Mouse (Mus musculus): ENCODE data around the gene Phyh.
A peak's percentile ranks its signal among the peaks of the same experiment; 100 is the strongest.
"Not testable (repeated sequence)": the region's sequence is repeated elsewhere in the genome, so short reads cannot be mapped to it uniquely, and the experiment has no call there.

Phyh gene

DNA sequence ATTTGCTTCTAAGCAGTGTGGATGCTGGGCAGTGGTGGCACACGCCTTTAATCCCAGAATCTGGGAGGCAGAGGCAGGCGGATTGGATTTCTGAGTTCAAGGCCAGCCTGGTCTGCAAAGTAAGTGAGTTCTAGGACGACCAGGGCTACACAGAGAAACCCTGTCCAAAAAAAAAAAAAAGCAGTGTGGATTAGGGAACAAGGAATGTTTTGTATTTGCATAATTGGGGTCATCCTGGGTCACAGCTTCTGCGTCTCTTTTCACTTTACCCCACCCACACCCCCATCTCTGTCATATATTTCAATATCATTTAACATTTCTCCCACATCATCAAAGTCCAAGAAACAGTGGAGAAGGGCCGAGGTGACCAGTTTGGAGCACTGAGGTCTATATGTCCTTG, 2.2 kb downstream of the Phyh start:
- no peak for DNase-seq

DNA sequence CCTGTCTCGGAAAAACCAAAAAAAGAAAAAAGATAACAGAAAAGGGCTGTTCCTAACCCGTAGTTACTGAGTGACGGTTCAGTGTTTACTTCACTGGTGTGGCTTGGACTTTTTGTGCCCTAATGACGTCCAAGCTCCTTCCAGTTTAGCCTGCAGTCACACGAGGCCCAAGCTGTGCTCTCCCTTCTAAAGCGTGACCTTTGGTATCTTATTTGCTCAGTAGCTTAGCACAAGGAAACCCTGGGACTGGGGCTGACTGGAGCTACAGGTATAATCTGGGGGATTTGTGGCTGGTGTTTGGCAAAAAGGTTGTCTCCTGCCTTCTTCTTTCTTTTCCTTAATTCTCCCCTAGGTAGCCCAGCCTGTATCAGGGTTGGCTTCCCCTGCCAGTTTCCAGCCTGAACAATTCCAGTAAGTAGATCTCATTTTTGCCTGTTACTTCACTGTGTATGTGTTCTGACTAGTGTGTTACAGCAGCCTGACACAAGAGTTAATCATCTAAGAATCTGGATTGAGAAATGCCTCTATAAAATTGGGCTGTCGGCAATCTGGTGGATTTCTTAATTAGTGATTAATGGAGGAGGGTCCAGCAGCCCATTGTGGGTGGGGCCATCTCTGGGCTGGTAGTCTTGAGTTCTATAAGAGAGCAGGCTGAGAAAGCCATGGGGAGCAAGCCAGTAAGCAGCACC, 3.8 kb downstream of the Phyh start:
- no peak for DNase-seq

- no peak for DNase-seq
Observed at GRCm38 (mm10) chr2:4927391-4927790, 8.6 kb downstream of the Phyh start.

DNA sequence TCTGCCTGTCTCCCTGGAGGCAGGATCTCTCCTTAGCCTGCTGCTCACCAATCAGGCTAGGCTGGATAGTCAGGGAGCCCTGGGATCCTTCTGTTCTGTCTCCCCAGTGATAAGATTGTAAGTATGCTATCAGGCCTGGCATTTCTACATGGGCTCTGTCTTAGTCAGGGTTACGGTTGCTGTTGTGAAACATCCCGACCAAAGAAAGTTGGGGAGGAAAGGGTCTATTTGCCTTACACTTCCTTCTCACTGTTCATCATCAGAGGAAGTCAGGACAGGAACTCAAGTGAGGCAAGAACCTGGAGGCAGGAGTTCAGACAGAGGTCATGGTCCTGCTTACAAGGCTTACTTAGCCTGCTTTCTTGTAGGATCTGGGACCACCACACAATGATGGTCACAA, 10.4 kb downstream of the Phyh start:
- DNase-seq = no peak

GRCm38 (mm10) chr2:4934516-4934915, 15.7 kb downstream of the Phyh start:
- no peak for DNase-seq

GRCm38 (mm10) chr2:4937931-4938330, 19.1 kb downstream of the Phyh start:
- DNase-seq = no peak

GRCm38 (mm10) chr2:4940861-4941260, 22.0 kb downstream of the Phyh start:
- DNase-seq = no peak

DNA sequence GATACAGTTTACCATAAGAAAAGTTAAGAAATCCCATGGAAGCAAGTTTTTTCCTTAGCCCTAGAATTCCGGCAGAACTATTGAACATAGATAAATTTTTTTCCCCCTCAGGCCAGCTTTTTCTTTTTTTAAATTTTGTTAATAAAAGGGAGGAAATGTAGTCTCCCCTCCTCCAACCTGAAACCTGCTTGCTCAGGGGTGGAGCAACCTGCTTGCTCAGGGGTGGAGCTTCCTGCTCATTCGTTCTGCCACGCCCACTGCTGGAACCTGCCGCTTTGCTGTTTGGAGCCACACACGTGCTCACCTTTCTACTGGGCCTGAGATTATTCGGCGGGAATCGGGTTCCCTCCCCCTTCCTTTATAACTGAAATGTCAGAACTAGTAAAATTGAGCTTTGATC, 30.9 kb downstream of the Phyh start:
- not testable (repeated sequence) for DNase-seq

GRCm38 (mm10) chr2:4950986-4951385, 32.2 kb downstream of the Phyh start:
- no peak for DNase-seq

DNA sequence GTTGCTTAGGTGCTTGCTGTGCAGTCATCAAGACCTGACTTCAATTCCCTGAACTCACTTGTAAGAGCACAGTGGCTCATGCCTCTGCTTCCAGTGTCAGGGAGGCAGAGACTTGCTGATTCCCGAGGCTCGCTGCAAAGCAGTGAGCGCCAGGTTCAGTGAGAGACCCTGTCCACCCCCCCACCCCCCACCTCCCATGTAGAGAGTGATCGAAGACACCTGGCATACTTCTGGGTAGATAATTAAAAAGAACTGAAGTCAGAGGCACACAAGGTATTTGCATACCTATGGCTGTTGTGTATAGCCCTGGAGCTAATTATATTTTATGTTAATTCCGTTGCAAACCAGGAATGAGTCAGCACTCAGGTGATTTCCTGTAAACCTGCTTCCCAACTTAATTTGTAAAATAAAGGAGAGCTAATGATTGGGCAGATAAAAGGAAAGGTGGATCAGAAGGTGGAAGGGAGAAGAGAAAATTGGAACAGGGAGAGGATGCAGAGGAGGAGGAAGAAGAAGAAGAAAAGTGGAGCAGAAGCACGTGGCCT, 35.5 kb downstream of the Phyh start:
- no peak for DNase-seq

DNA sequence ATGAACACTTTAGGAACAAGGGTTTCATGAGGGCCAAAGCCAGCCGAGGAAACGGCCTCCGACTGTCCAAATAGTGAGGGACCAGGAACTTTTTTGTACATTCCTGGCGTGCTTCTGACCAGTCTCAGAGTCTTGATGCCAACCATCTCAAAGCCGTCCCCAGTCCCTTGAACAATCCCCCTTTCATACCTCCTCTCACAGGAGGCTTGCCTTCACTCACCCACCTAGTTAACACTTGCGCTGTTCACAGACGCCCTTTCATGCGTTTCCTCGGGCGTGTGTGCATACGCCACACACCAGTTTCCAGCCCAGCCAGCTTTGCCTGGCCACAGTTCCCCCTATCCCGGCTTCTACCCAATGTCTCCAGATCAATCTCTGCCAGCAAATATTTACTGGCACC, 39.2 kb downstream of the Phyh start:
- DNase-seq = no peak

DNA sequence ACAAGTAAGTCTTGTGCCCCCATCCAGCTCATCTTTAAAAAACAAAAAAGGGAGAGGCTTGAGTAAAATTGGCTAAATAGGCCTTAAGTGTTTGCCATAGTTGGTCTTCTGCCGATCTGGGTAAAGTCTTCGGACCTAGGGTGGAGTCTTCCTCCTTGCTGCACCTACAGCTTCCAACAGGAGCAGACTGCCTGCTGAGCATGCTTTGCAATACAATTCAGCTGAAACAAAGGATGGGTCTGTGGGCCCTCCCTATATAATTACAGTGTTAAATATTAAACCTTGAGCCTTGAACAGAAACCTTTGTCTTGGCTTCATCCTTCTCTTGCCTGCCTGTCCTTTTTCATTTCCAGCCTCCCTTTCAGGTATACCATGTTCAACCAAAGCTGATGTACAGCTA, 49.0 kb downstream of the Phyh start:
- DNase-seq = no peak

DNA sequence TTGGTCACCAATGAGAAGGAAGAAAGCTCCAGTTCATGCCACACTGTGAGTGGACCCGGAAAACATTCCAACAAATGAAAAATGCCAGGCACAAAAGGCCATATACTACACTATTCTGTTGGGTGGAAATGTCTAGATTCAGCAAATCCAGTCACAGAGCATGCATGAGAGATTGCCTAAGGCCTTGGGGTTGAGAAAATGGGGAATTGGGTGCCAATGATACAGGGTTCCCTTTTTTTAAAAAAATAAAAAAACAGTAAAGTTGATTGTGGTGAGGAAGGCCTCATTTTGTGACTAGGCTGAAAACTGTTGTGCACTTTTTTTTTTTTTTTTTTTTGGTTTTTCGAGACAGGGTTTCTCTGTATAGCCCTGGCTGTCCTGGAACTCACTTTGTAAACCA, 50.3 kb downstream of the Phyh start:
- no peak for DNase-seq

GRCm38 (mm10) chr2:4975807-4976206, 57.0 kb downstream of the Phyh start, which contains the start of gene Ucma:
Gene Ucma (plus strand): TSS chr2:4976122.
- no peak for DNase-seq

DNA sequence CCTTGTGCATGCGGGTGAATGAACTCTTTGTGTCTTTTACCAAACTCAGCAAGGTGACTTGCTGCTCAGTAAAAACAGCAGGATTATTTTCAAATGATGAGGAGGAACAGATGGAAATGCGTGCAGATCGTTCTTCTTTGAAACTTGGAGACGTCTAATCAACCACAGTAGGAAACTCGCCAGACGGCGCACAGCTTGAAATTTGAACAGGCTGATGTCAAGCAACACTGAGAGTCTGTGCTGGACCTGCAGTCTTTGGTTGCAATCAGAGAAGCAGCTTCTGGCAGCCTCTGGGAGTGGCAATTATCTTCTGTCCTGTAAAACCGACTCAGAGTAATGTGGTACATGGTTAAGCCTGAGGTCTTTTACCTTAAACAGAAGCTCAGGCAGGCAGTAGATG, 59.3 kb downstream of the Phyh start:
- peak; percentile 8 for DNase-seq

DNA sequence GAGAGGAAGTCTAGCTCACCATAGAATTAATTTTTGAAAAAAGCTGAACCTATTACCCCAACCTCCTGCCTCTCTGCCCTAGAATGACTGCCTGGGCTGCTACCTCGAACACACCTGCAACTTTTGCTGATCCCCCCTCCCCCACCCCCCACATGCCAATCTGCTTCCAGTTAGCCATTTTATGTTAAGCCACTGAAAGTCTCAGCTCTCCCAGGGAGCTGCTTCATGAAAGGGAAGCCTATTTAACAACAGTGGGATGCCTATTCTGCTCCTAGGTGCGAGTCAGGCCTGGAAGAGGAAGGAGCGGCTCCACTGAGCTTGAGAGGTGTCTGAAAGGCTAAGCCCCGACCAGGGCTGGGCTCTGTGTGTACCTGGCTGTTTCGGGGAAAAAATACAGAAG, 65.2 kb downstream of the Phyh start:
- DNase-seq = no peak

DNA sequence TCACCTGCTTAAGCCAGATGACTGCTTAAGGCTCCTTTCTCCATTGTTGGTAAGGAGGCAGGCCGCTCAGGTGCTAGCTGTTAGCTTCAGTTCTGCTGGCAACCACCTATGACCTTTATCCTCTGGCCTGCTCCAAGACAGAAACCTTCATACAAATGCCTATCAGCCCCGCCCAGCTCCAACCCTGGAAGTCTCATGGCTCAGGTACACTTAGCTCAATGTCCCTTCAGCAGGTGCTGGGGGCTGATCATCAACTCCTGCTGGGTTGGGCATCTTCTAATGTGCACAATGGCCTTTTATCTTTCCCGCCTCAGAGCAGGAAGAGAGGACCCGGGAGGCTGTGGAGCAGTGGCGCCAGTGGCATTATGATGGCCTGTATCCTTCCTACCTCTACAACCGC, 66.2 kb downstream of the Phyh start:
- DNase-seq = no peak

- DNase-seq = no peak
Observed at GRCm38 (mm10) chr2:4986798-4987197, 68.0 kb downstream of the Phyh start.

GRCm38 (mm10) chr2:4987388-4988180, 68.8 kb downstream of the Phyh start:
- DNase-seq = no peak

Data from cerebellum, adult 9-10 months (tissue).